Mouse (Mus musculus) G1E (cell line): ENCODE data around the gene Iqsec2. TPM values are rescaled to one million over a fixed set of nuclear protein-coding genes. Genes with fewer than 3 reads are reported as not detected.

Source experiments
- ATAC-seq: 2 replicates; pipeline ENCODE4 v1.8.0; 2016; ENCODE audit warnings: mild to moderate bottlenecking; ENCODE audit not compliant: insufficient number of reproducible peaks, poor library complexity, low FRiP score, severe bottlenecking; ENCODE audit errors: extremely low read depth
- DNase-seq: peaks from one replicate; pipeline ENCODE4 v3.0.0; 2012; ENCODE audit warnings: low spot score
- H3K27me3 ChIP-seq: 2 replicates; pipeline ENCODE4 v1.6.1; 2012; ENCODE audit warnings: mild to moderate bottlenecking, low read length, inconsistent platforms; ENCODE audit not compliant: insufficient read depth
- H3K36me3 ChIP-seq: replicated peaks from 2 replicates; pipeline ENCODE3; 2012; ENCODE audit warnings: mild to moderate bottlenecking, inconsistent platforms
- H3K4me1 ChIP-seq: 2 replicates; pipeline ENCODE4 v1.6.1; 2012; ENCODE audit warnings: low read depth, low read length, inconsistent platforms, mixed read lengths; ENCODE audit not compliant: insufficient read depth
- H3K4me3 ChIP-seq: 2 replicates; pipeline ENCODE4 v1.5.1; 2012; ENCODE audit warnings: low read depth, mild to moderate bottlenecking, inconsistent platforms, low read length, moderate library complexity, mixed read lengths
- H3K9me3 ChIP-seq: replicated peaks from 2 replicates; pipeline ENCODE4 v1.6.1; 2012; ENCODE audit warnings: inconsistent platforms
- CTCF ChIP-seq: IDR thresholded peaks from 2 replicates; pipeline ENCODE4 v1.5.1; 2012; ENCODE audit warnings: low read depth, low read length, inconsistent platforms, mixed read lengths
- GATA1 ChIP-seq: IDR thresholded peaks from 2 replicates; pipeline ENCODE4 v1.6.1; 2012; ENCODE audit warnings: borderline replicate concordance, low read length, inconsistent platforms, mixed read lengths
- GATA2 ChIP-seq: IDR thresholded peaks from 2 replicates; pipeline ENCODE4 v1.6.1; 2012; ENCODE audit warnings: low read depth, low read length, inconsistent platforms, borderline replicate concordance
- POLR2AphosphoS5 ChIP-seq: IDR thresholded peaks from 2 replicates; pipeline ENCODE4 v1.6.1; 2012; ENCODE audit warnings: low read depth, low read length, inconsistent platforms; ENCODE audit not compliant: insufficient replicate concordance
- TAL1 ChIP-seq: conservative IDR thresholded peaks from 2 replicates; pipeline ENCODE4 v1.6.1; 2012; ENCODE audit warnings: low read depth, low read length, inconsistent platforms, mixed read lengths
- polyA plus RNA-seq: library from polyadenylated mRNA; stranded (reverse); fragments of >175 nt; gene quantifications from 2 replicates; pipeline ENCODE4 v1.2.3, GENCODE M21; 2012
- total RNA-seq, 2 experiments: library from RNA; stranded (forward) in 1 of 2; stranded (reverse) in 1 of 2; fragments of 200-1000 nt in 1 of 2; fragments of >200 nt in 1 of 2; fragmentation: Nextera tagmentation in 1 of 2; gene quantifications; 2 replicates each; pipeline ENCODE4 v1.2.3; 2014 to 2017

Iqsec2 gene
- total and polyA plus RNA-seq, 3 experiments, result 0.03 to 0.38 (median 0.05) TPM

DNA sequence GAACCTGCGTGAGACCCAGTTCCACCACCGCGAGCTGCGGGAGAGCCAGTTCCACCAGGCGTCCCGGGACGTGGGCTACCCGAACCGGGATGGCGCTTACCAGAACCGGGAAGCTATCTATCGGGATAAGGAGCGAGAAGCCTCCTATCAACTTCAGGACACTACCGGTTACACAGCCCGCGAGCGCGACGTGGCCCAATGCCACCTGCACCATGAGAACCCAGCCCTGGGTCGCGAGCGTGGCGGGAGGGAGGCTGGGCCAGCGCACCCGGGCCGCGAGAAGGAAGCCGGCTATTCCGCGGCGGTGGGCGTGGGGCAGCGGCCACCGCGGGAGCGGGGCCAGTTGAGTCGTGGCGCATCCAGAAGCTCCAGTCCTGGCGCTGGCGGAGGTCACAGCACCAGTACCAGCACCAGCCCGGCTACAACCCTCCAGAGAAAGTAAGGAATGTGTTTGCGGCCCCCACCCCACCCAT, 710 bp downstream of the Iqsec2 start:
- H3K36me3 ChIP-seq, result no peaks in the 10 kb centered on the region
- no peaks in the 10 kb centered on the region for H3K9me3 ChIP-seq
- DNase-seq, result no peak
- TF ChIP-seq GATA1 (no peak), TAL1 (no peak)
- ATAC-seq, result no peak
- H3K27me3 ChIP-seq, result peaks cover 9% of the 10 kb centered on the region; the same call in 1 of the 2 replicates
- H3K4me3 ChIP-seq, result no peak overlapping the region
- no peaks in the 10 kb centered on the region for H3K4me1 ChIP-seq

DNA sequence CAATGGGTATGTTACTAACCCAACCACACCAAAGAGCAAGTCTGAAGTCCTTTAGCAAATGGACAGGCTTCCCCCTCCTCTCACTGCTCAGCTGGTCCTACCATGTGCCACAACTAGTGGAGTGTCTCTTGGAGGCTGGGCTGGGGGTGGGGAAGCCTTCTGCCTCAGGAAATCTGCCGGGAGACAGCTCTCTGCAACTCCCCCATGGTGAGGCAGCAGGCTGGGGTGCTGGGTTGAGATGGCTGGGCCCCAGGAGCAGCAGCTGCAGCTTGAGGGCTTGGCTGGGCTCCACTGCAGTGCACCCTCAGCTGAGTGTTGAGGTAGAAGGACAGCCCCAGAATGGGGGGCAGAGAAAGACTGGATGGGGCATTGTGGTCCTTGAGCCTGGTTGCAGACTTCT, 2.1 kb downstream of the Iqsec2 start:
- peaks cover 9% of the 10 kb centered on the region; the same call in 1 of the 2 replicates for H3K27me3 ChIP-seq
- ATAC-seq (no peak), DNase-seq (no peak)

DNA sequence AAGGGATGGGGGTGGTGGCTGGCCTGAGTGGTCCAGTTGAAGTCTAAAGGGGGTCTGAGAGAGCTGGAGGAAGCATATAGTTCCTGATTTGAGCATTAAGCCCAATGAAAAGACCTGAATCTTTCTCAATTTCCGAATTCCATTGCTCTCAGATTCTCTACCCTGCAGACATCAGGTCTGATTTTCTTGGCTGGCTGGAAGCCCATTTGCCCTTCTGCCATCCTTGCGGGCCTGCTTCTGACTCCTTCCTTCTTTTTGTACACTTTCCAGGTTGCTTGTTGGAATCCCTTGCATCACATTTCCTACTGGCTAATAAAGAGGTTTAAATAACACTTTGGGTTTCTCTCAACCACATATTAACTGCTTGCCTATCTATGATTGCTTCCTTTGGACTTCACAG, 2.6 kb downstream of the Iqsec2 start:
- ATAC-seq, result no peak
- Histone ChIP-seq H3K27me3 (peaks cover 9% of the 10 kb centered on the region; the same call in 1 of the 2 replicates), H3K36me3 (no peaks in the 10 kb centered on the region), H3K4me3 (no peak overlapping the region), H3K4me1 (no peaks in the 10 kb centered on the region), H3K9me3 (no peaks in the 10 kb centered on the region)
- TF ChIP-seq TAL1 (no peak), GATA2 (no peak), GATA1 (no peak), CTCF (no peak), POLR2AphosphoS5 (no peak)
- no peak for DNase-seq

More for the DNA sequence above, 2.1 kb downstream of the Iqsec2 start:
- Histone ChIP-seq H3K4me1 (no peaks in the 10 kb centered on the region), H3K4me3 (no peak overlapping the region), H3K9me3 (no peaks in the 10 kb centered on the region), H3K36me3 (no peaks in the 10 kb centered on the region)
- TF ChIP-seq GATA2 (no peak), TAL1 (no peak), CTCF (no peak), GATA1 (no peak), POLR2AphosphoS5 (no peak)

DNA sequence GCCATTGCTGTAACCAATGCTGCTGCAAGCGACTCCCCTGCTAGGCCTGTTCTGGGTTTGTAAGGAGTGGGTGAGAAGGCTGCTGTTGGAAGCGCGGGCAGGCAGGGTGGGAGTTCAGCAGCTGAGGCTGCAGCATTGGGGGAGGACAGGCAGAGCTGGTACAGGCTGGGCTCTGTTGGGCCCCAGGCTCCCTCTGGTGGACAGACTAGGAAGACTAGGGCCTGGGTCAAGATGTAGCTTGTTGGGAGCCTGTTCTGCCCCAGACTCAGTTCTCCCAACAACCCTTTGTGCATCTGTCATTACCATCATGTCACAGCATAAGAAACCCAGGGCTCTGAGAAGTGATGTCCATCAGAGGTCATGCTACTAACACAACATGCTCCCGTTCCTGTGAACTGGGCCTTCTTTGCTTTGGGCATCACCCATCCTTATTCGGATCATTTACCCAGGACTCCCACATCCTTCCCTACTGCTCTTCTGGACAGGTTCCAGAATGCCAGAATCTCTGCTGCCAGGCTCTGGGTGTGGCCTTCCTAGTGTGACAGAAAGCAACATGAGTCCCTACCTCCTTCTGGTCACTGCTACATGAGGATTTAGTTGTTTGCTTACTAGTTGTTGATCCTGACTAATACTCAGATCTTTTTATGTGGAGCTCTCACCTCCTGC, 3.5 kb downstream of the Iqsec2 start:
- ATAC-seq, result no peak
- H3K4me3 ChIP-seq, result no peak overlapping the region
- DNase-seq, result peak; percentile 18
- no peaks in the 10 kb centered on the region for H3K36me3 ChIP-seq
- H3K9me3 ChIP-seq, result no peaks in the 10 kb centered on the region
- H3K4me1 ChIP-seq, result no peaks in the 10 kb centered on the region
- peaks cover 9% of the 10 kb centered on the region; the same call in 1 of the 2 replicates for H3K27me3 ChIP-seq
- TF ChIP-seq GATA1 (no peak), CTCF (peak; percentile 29)

DNA sequence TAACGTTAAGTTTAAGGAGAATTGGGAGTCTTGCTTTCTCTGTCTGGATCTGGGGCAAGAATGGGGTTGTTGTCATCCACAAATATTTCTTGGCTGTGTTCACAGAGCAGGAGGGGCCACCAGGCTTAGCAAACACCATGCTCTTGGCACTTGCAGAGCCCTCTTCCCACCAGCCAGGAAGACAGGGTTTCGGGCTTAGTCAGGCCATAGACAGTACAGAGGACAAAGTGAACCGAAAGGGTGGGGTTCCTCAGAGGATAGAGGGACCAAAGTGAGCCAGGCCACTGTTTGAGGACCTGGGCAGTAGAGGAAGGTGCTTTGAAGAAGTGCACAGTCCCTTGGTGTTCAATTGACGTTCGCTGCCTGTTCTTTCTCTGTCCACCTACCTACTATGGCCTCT, 4.6 kb downstream of the Iqsec2 start:
- ATAC-seq (no peak), DNase-seq (no peak)
- H3K27me3 ChIP-seq, result peaks cover 9% of the 10 kb centered on the region; the same call in 1 of the 2 replicates
- no peak overlapping the region for H3K4me3 ChIP-seq
- no peaks in the 10 kb centered on the region for H3K4me1 ChIP-seq
- no peaks in the 10 kb centered on the region for H3K9me3 ChIP-seq
- H3K36me3 ChIP-seq, result no peaks in the 10 kb centered on the region
- no peak for TF ChIP-seq TAL1
- TF ChIP-seq CTCF, result no peak
- no peak for TF ChIP-seq GATA2
- no peak for TF ChIP-seq POLR2AphosphoS5
- TF ChIP-seq GATA1, result no peak

DNA sequence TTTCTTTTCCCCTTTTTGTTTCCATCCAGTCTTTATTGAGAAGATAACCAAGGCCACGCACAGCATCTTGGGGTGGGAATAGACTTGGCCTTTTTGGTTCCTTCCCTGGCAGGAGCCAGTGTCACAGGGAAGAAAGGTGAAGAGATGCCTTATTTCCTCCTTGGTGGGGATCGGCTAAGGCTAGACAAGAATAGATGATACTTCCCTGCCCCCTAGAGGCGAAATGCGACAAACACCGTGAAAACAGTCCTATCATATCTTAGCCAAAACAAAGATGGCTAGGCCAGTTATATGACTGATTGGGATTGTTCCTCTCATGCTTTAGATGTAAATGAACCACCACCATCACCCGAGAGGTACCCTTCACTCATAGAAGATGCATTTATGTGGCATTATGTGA, 7.6 kb downstream of the Iqsec2 start:
- Histone ChIP-seq H3K4me3 (no peak overlapping the region), H3K36me3 (no peaks in the 10 kb centered on the region), H3K4me1 (no peaks in the 10 kb centered on the region), H3K27me3 (no peaks in the 10 kb centered on the region), H3K9me3 (no peaks in the 10 kb centered on the region)
- peak; percentile 8 for DNase-seq
- TF ChIP-seq CTCF, result no peak
- TF ChIP-seq POLR2AphosphoS5, result no peak
- ATAC-seq, result no peak

DNA sequence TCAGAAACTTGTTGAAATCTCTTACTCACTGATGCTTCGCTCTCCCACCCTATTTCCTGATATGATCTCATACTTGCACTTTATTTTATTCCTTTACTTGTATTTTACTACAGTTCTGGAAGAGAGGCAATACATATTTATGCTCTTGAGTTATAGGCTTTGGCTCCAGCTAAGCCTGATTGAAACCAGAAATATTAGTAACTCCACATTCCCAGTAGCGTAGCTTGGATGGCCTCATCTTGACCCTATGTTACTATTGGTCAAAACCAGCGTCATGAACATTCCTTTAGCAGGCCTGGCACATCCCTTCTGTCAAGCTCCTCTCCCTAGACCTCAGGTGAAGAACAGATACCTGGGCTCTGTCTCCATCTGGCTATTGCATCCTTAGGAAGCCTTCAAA, 14.2 kb downstream of the Iqsec2 start:
- ATAC-seq, result no peak
- Histone ChIP-seq H3K9me3 (no peaks in the 10 kb centered on the region), H3K4me3 (no peak overlapping the region), H3K36me3 (no peaks in the 10 kb centered on the region), H3K27me3 (no peaks in the 10 kb centered on the region), H3K4me1 (no peaks in the 10 kb centered on the region)
- no peak for TF ChIP-seq TAL1
- TF ChIP-seq GATA1, result no peak
- TF ChIP-seq CTCF, result no peak
- no peak for TF ChIP-seq POLR2AphosphoS5
- TF ChIP-seq GATA2, result no peak
- no peak for DNase-seq
